In genomic region chr4:35226496-35226992, GRCm38 (mm10) we compare ENCODE assay signal across 8 mouse cellular contexts. TPM values are rescaled to one million over a fixed set of nuclear protein-coding genes. Genes with fewer than 3 reads are reported as not detected.
A peak's percentile ranks its signal among the peaks of the same experiment; 100 is the strongest.
DNase-seq lines count a peak whose midpoint lies in the region; ATAC-seq lines count a peak whose summit lies in the region.

No protein-coding gene starts in this region.

- DNase-seq in kidney, postnatal 36 days, result no peak
- DNase-seq in intestine, embryonic 14.5 days (ENCODE audit: low spot score), result no peak
- no peak for DNase-seq in thymus, postnatal 14 days
- DNase-seq in layer of hippocampus, postnatal 14 days (ENCODE audit: low spot score in 2 of 2), result no peak
- DNase-seq in left cerebral cortex, postnatal 36 days (ENCODE audit: low spot score in 2 of 2), result no peak

- H3K9me3 ChIP-seq in kidney, embryonic 15.5 days (replicated peaks), result no peaks in the 10 kb centered on the region
- H3K9me3 ChIP-seq in intestine, embryonic 14.5 days (ENCODE audit: control insufficient read depth, low read length), result no peaks in the 10 kb centered on the region

- 14% methylated on average over 9 of the region's 9 CpGs for WGBS in kidney, embryonic 15.5 days
- WGBS in intestine, embryonic 14.5 days, result 16% methylated on average over 9 of the region's 9 CpGs

- no peaks in the 10 kb centered on the region for H3K36me3 ChIP-seq in kidney, embryonic 15.5 days
- H3K36me3 ChIP-seq in intestine, embryonic 14.5 days (ENCODE audit: control insufficient read depth, insufficient read depth, low read length), result no peaks in the 10 kb centered on the region

- peak overlapping the region; percentile 76 for H3K4me3 ChIP-seq in kidney, embryonic 15.5 days (replicated peaks)
- H3K4me3 ChIP-seq in intestine, embryonic 14.5 days (ENCODE audit: low read depth, low read length), result peak overlapping the region; percentile 72

- peak overlapping the region; percentile 75 for H3K9ac ChIP-seq in kidney, embryonic 15.5 days
- peak overlapping the region; percentile 52 for H3K9ac ChIP-seq in intestine, embryonic 14.5 days (ENCODE audit: low read length)

- intact Hi-C loops in left cerebral cortex, postnatal 36 days (cut with DNase I), result no loop called here

- peak overlapping the region; percentile 76 for H3K4me2 ChIP-seq in kidney, embryonic 15.5 days
- peak overlapping the region; percentile 92 for H3K4me2 ChIP-seq in intestine, embryonic 14.5 days (ENCODE audit: low read length)

- peak overlapping the region; percentile 76; the same call in 1 of the 2 replicates for H3K27ac ChIP-seq in kidney, embryonic 15.5 days
- 0 out of 2 replicates have a peak overlapping the region, but pooled peaks have one; percentile 24 for H3K27ac ChIP-seq in intestine, embryonic 14.5 days (ENCODE audit: low read depth)

- no peaks in the 10 kb centered on the region for H3K4me1 ChIP-seq in kidney, embryonic 15.5 days
- 0 out of 2 replicates have a peak, but pooled peaks cover 4% of the 10 kb centered on the region for H3K4me1 ChIP-seq in intestine, embryonic 14.5 days (replicated peaks; ENCODE audit: control insufficient read depth, insufficient read depth, low read length)

- ATAC-seq in kidney, embryonic 15.5 days (replicated peaks; ENCODE audit: low FRiP score), result 0 out of 2 replicates have a peak, but pooled peaks have one; percentile 41
- peak; percentile 48 for ATAC-seq in common myeloid progenitor, adult 5-6 weeks (replicated peaks; ENCODE audit: low read depth, poor library complexity, severe bottlenecking)
- 0 out of 2 replicates have a peak, but pooled peaks have one; percentile 40 for ATAC-seq in intestine, embryonic 14.5 days (replicated peaks; ENCODE audit: low FRiP score, low TSS enrichment, low read depth)
- ATAC-seq in monocyte, adult 5-6 weeks (replicated peaks; ENCODE audit: insufficient number of reproducible peaks, low FRiP score, low TSS enrichment, poor library complexity, severe bottlenecking), result peak; percentile 4; the same call in 1 of the 2 replicates

- 0 out of 2 replicates have a peak, but pooled peaks cover 2% of the 10 kb centered on the region for H3K27me3 ChIP-seq in kidney, embryonic 15.5 days
- H3K27me3 ChIP-seq in intestine, embryonic 14.5 days (replicated peaks; ENCODE audit: control insufficient read depth, insufficient read depth, low read length), result no peaks in the 10 kb centered on the region

RNA-seq across cellular contexts. Expression of gene C9orf72, which starts 0.6 kb away (rescaled TPM):
- 9.8 and 11.6 TPM in 2 replicates for polyA plus RNA-seq in kidney, embryonic 15.5 days (2015; fragmentation: Nextera tagmentation; extraction: Ambion mirVana)
- 6.9 and 10.7 TPM in 2 replicates for total RNA-seq in common myeloid progenitor, adult 5-6 weeks (2017)
- polyA plus RNA-seq in intestine, embryonic 14.5 days (2014; fragmentation: Nextera tagmentation; extraction: Ambion mirVana), result 11.7 and 15.1 TPM in 2 replicates
- total RNA-seq in monocyte, adult 5-6 weeks (2017), result 30.2 to 61.0 TPM (median 53.0 TPM) in 3 replicates
- 10 to 100 TPM; 30.1 to 33.1 TPM for total RNA-seq in layer of hippocampus, postnatal 14 days (2021)
- 10 to 100 TPM; 23.1 to 24.7 TPM for total RNA-seq in left cerebral cortex, postnatal 36 days (2021)
